Mouse (Mus musculus): ENCODE data around the gene Cacna1a.
A peak's percentile ranks its signal among the peaks of the same experiment; 100 is the strongest.

The Cacna1a gene

GRCm38 (mm10) chr8:84388275-84388674 lies at the start of gene Cacna1a:
TSS of gene Cacna1a (plus strand) at chr8:84388440.
- peak; percentile 20 for DNase-seq

- no peak for DNase-seq
Observed at GRCm38 (mm10) chr8:84338493-84338892, 49.7 kb upstream of the Cacna1a start.

GRCm38 (mm10) chr8:84339320-84339719 lies 48.9 kb upstream of the Cacna1a start:
- no peak for DNase-seq

- no peak for DNase-seq
Observed at GRCm38 (mm10) chr8:84339867-84340266, 48.4 kb upstream of the Cacna1a start.

GRCm38 (mm10) chr8:84340671-84341070 lies 47.6 kb upstream of the Cacna1a start:
- peak; percentile 22 for DNase-seq

GRCm38 (mm10) chr8:84345493-84345892 lies 42.7 kb upstream of the Cacna1a start:
- no peak for DNase-seq

- no peak for DNase-seq
Observed at GRCm38 (mm10) chr8:84346421-84346820, 41.8 kb upstream of the Cacna1a start.

- DNase-seq = no peak
Observed at GRCm38 (mm10) chr8:84349526-84349925, 38.7 kb upstream of the Cacna1a start.

- DNase-seq = no peak
Observed at GRCm38 (mm10) chr8:84350960-84351359, 37.3 kb upstream of the Cacna1a start.

- DNase-seq = no peak
Observed at GRCm38 (mm10) chr8:84356482-84356881, 31.8 kb upstream of the Cacna1a start.

- DNase-seq = peak; percentile 78
Observed at GRCm38 (mm10) chr8:84357631-84358371, 30.4 kb upstream of the Cacna1a start.

GRCm38 (mm10) chr8:84363428-84364134 lies 24.7 kb upstream of the Cacna1a start:
- DNase-seq = peak; percentile 76

GRCm38 (mm10) chr8:84365197-84365596 lies 23.0 kb upstream of the Cacna1a start:
- DNase-seq = no peak

- DNase-seq = no peak
Observed at GRCm38 (mm10) chr8:84370972-84371371, 17.3 kb upstream of the Cacna1a start.

- no peak for DNase-seq
Observed at GRCm38 (mm10) chr8:84375038-84375437, 13.2 kb upstream of the Cacna1a start.

GRCm38 (mm10) chr8:84375803-84376202 lies 12.4 kb upstream of the Cacna1a start:
- no peak for DNase-seq

GRCm38 (mm10) chr8:84376564-84376963 lies 11.7 kb upstream of the Cacna1a start:
- no peak for DNase-seq

GRCm38 (mm10) chr8:84381676-84382075 lies 6.6 kb upstream of the Cacna1a start:
- no peak for DNase-seq

- peak; percentile 66 for DNase-seq
Observed at GRCm38 (mm10) chr8:84388773-84389172, 533 bp downstream of the Cacna1a start.

- DNase-seq = no peak
Observed at GRCm38 (mm10) chr8:84389173-84389572, 933 bp downstream of the Cacna1a start.

- no peak for DNase-seq
Observed at GRCm38 (mm10) chr8:84391611-84392010, 3.4 kb downstream of the Cacna1a start.

- no peak for DNase-seq
Observed at GRCm38 (mm10) chr8:84395751-84396457, 7.7 kb downstream of the Cacna1a start.
